Mouse (Mus musculus) liver, embryonic 11.5 days (tissue): ENCODE measurements around the gene Zfyve16. TPM values are rescaled to one million over a fixed set of nuclear protein-coding genes. Genes with fewer than 3 reads are reported as not detected.

Experiments used
- ATAC-seq: fragments of 200-750 bp; cut with Nextera tagmentation; replicated peaks from 2 replicates; pipeline ENCODE4 v1.8.0; 2017; ENCODE audit warnings: moderate number of reproducible peaks, mild to moderate bottlenecking, moderate TSS enrichment, moderate library complexity; ENCODE audit not compliant: low FRiP score
- DNase-seq: peaks from one replicate; pipeline ENCODE4 v3.0.0-alpha.2; 2017; ENCODE audit warnings: low spot score
- H3K27ac ChIP-seq: fragments of 300-500 bp; sonication (generic); 2 replicates; pipeline ENCODE4 v1.5.1; 2014; ENCODE audit warnings: mild to moderate bottlenecking, low read depth, low read length, control low read depth
- H3K27me3 ChIP-seq: fragments of 300-500 bp; sonication (generic); replicated peaks from 2 replicates; pipeline ENCODE4 v1.6.1; 2014; ENCODE audit warnings: low read length, mixed read lengths; ENCODE audit not compliant: control insufficient read depth, insufficient read depth
- H3K36me3 ChIP-seq: fragments of 300-500 bp; sonication (generic); 2 replicates; pipeline ENCODE4 v1.6.1; 2014; ENCODE audit warnings: mild to moderate bottlenecking, low read length, moderate library complexity, mixed read lengths; ENCODE audit not compliant: control insufficient read depth, insufficient read depth
- H3K4me1 ChIP-seq: fragments of 300-500 bp; sonication (generic); replicated peaks from 2 replicates; pipeline ENCODE4 v1.6.1; 2014; ENCODE audit warnings: low read length, mixed read lengths; ENCODE audit not compliant: control insufficient read depth, insufficient read depth
- H3K4me2 ChIP-seq: fragments of 300-500 bp; sonication (generic); 2 replicates; pipeline ENCODE4 v1.6.1; 2014; ENCODE audit warnings: mild to moderate bottlenecking, control low read depth, moderate library complexity
- H3K4me3 ChIP-seq: fragments of 300-500 bp; sonication (generic); 2 replicates; pipeline ENCODE4 v1.5.1; 2014; ENCODE audit warnings: low read depth, low read length, control low read depth
- H3K9ac ChIP-seq: fragments of 300-500 bp; sonication (generic); 2 replicates; pipeline ENCODE4 v1.6.1; 2014; ENCODE audit warnings: low read depth, low read length, control low read depth
- H3K9me3 ChIP-seq: fragments of 300-500 bp; sonication (generic); 2 replicates; pipeline ENCODE4 v1.6.1; 2016; ENCODE audit warnings: low read length, inconsistent platforms, mixed read lengths; ENCODE audit not compliant: control insufficient read depth
- WGBS: fragments of 180-500 bp; shearing (Covaris S2); extraction: QIAGEN DNeasy Blood & Tissue Kit; methylation state at CpG from one replicate; pipeline ENCODE4 v1.1.7; 2014; 5-methylcytosine and 5-hydroxymethylcytosine counted together
- polyA plus RNA-seq: library from polyadenylated mRNA; unstranded; fragments of >200 nt; fragmentation: Nextera tagmentation; extraction: Ambion mirVana; gene quantifications from 2 replicates; pipeline ENCODE4 v1.2.1, GENCODE M21; 2014

Gene Zfyve16
- 6.6 TPM in 2 replicates for polyA plus RNA-seq

GRCm38 (mm10) chr13:92530721-92531211 is at the start of gene Zfyve16:
Zfyve16 (minus strand) TSS chr13:92530868.
- H3K36me3 ChIP-seq: no peaks in the 10 kb centered on the region

GRCm38 (mm10) chr13:92578210-92578609 is 47.5 kb upstream of the Zfyve16 start:
- no peak for ATAC-seq
- H3K27ac ChIP-seq: no peak overlapping the region
- no peak overlapping the region for H3K4me3 ChIP-seq
- DNase-seq: no peak
- H3K36me3 ChIP-seq: no peaks in the 10 kb centered on the region
- no peak overlapping the region for H3K4me2 ChIP-seq
- WGBS: 71% methylated on average over 4 of the region's 4 CpGs
- H3K9me3 ChIP-seq: no peaks in the 10 kb centered on the region
- H3K9ac ChIP-seq: no peak overlapping the region
- peaks cover 7% of the 10 kb centered on the region for H3K4me1 ChIP-seq
- H3K27me3 ChIP-seq: no peaks in the 10 kb centered on the region

More at GRCm38 (mm10) chr13:92530721-92531211, at the start of gene Zfyve16:
- ATAC-seq: peak; percentile 96
- under 1% methylated on average over 46 of the region's 46 CpGs for WGBS
- peak; percentile 97 for DNase-seq
- H3K4me2 ChIP-seq: peak within 1 kb of the TSS; percentile 90
- no peaks in the 10 kb centered on the region for H3K9me3 ChIP-seq
- H3K27ac ChIP-seq: peak within 1 kb of the TSS; percentile 92
- H3K9ac ChIP-seq: peak within 1 kb of the TSS; percentile 75
- H3K4me3 ChIP-seq: peak within 1 kb of the TSS; percentile 72
- H3K4me1 ChIP-seq: peaks cover 5% of the 10 kb centered on the region; the same call in 1 of the 2 replicates
- H3K27me3 ChIP-seq: no peaks in the 10 kb centered on the region

GRCm38 (mm10) chr13:92576688-92577087 is 46.0 kb upstream of the Zfyve16 start:
- WGBS: 55% methylated on average over 6 of the region's 6 CpGs
- H3K4me3 ChIP-seq: no peak overlapping the region
- DNase-seq: no peak

GRCm38 (mm10) chr13:92576072-92576471 is 45.4 kb upstream of the Zfyve16 start, which contains the start of gene Spz1:
Spz1 (minus strand) TSS chr13:92576172.
- no peak within 1 kb of the TSS for H3K27ac ChIP-seq
- ATAC-seq (no peak), DNase-seq (no peak)
- H3K4me1 ChIP-seq: peaks cover 6% of the 10 kb centered on the region
- no peaks in the 10 kb centered on the region for H3K27me3 ChIP-seq
- no peaks in the 10 kb centered on the region for H3K9me3 ChIP-seq
- no peak within 1 kb of the TSS for H3K4me3 ChIP-seq
- H3K4me2 ChIP-seq: no peak within 1 kb of the TSS
- no peaks in the 10 kb centered on the region for H3K36me3 ChIP-seq
- H3K9ac ChIP-seq: no peak within 1 kb of the TSS

More at GRCm38 (mm10) chr13:92576688-92577087, 46.0 kb upstream of the Zfyve16 start:
- no peaks in the 10 kb centered on the region for H3K9me3 ChIP-seq
- H3K9ac ChIP-seq: no peak overlapping the region
- ATAC-seq: no peak
- no peak overlapping the region for H3K27ac ChIP-seq
- no peaks in the 10 kb centered on the region for H3K27me3 ChIP-seq
- no peaks in the 10 kb centered on the region for H3K36me3 ChIP-seq
- H3K4me2 ChIP-seq: no peak overlapping the region
- H3K4me1 ChIP-seq: peaks cover 7% of the 10 kb centered on the region

- no peaks in the 10 kb centered on the region for H3K36me3 ChIP-seq
- ATAC-seq (no peak), DNase-seq (no peak)
- H3K4me1 ChIP-seq: no peaks in the 10 kb centered on the region
- H3K4me2 ChIP-seq: no peak overlapping the region
- H3K27me3 ChIP-seq: no peaks in the 10 kb centered on the region
- H3K4me3 ChIP-seq: no peak overlapping the region
- no peak overlapping the region for H3K9ac ChIP-seq
- WGBS: 70% methylated on average over 5 of the region's 5 CpGs
- no peak overlapping the region for H3K27ac ChIP-seq
- H3K9me3 ChIP-seq: no peaks in the 10 kb centered on the region
These were observed 28.8 kb upstream of the Zfyve16 start for GRCm38 (mm10) chr13:92559429-92559828.

- no peak for ATAC-seq
- 53% methylated on average over 2 of the region's 2 CpGs for WGBS
- H3K4me2 ChIP-seq: no peak overlapping the region
- DNase-seq: no peak
- no peaks in the 10 kb centered on the region for H3K27me3 ChIP-seq
- H3K27ac ChIP-seq: no peak overlapping the region
- no peak overlapping the region for H3K4me3 ChIP-seq
- no peaks in the 10 kb centered on the region for H3K4me1 ChIP-seq
- no peaks in the 10 kb centered on the region for H3K9me3 ChIP-seq
- H3K36me3 ChIP-seq: no peaks in the 10 kb centered on the region
- H3K9ac ChIP-seq: no peak overlapping the region
These were observed 26.6 kb upstream of the Zfyve16 start for GRCm38 (mm10) chr13:92557229-92557628.

GRCm38 (mm10) chr13:92556458-92557126 is 25.9 kb upstream of the Zfyve16 start:
- no peak overlapping the region for H3K4me2 ChIP-seq
- ATAC-seq (no peak), DNase-seq (no peak)
- no peaks in the 10 kb centered on the region for H3K36me3 ChIP-seq
- H3K9me3 ChIP-seq: peaks cover 2% of the 10 kb centered on the region; the same call in 1 of the 2 replicates
- no peaks in the 10 kb centered on the region for H3K4me1 ChIP-seq
- no peaks in the 10 kb centered on the region for H3K27me3 ChIP-seq
- H3K27ac ChIP-seq: no peak overlapping the region
- no peak overlapping the region for H3K4me3 ChIP-seq
- H3K9ac ChIP-seq: no peak overlapping the region
- 56% methylated on average over 8 of the region's 8 CpGs for WGBS

- DNase-seq (no peak), ATAC-seq (no peak)
- Histone ChIP-seq H3K4me2 (no peak overlapping the region), H3K9ac (no peak overlapping the region), H3K9me3 (peaks cover 15% of the 10 kb centered on the region), H3K27me3 (no peaks in the 10 kb centered on the region), H3K4me1 (no peaks in the 10 kb centered on the region), H3K36me3 (no peaks in the 10 kb centered on the region), H3K27ac (no peak overlapping the region), H3K4me3 (no peak overlapping the region)
- WGBS: 78% methylated on average over 4 of the region's 4 CpGs
These were observed 16.4 kb upstream of the Zfyve16 start for GRCm38 (mm10) chr13:92547093-92547492.

GRCm38 (mm10) chr13:92540997-92541396 is 10.3 kb upstream of the Zfyve16 start:
- Histone ChIP-seq H3K27me3 (no peaks in the 10 kb centered on the region), H3K9ac (no peak overlapping the region), H3K36me3 (no peaks in the 10 kb centered on the region), H3K27ac (no peak overlapping the region), H3K9me3 (no peaks in the 10 kb centered on the region), H3K4me3 (no peak overlapping the region), H3K4me1 (no peaks in the 10 kb centered on the region), H3K4me2 (no peak overlapping the region)
- 64% methylated on average over 6 of the region's 6 CpGs for WGBS
- DNase-seq (no peak), ATAC-seq (no peak)
